Mouse (Mus musculus): ENCODE results near the gene Rfc2. TPM values are rescaled to one million over a fixed set of nuclear protein-coding genes. Genes with fewer than 3 reads are reported as not detected.

Gene Rfc2
- total and polyA plus RNA-seq, 3 experiments = 222 to 283 (median 237) TPM

DNA sequence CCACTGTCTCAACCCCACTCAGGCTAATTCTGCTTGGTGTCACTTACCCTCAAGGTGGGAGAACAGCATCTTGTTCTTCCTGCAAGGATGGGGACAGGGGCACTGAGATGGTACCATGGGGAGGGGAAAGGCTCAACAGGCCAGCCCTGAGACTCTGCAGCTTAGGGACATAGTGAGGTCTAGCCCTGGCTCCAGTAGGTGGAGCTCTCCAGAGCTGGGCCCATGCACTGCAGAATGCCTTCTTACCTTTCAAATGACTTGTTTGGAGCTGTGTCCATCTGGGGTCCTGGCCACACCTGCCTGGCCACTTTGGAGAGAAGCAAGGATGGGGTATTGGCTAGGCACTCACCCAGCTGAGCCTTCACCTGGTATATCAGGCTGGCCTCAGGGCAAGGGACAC, 25.1 kb downstream of the Rfc2 start:
- H3K9me3 ChIP-seq (replicated peaks; ENCODE audit: low read length) = no peaks in the 10 kb centered on the region
- H3K36me3 ChIP-seq (replicated peaks in 1 of 2; ENCODE audit: control insufficient read depth in 1 of 2, insufficient read depth in 1 of 2, low read length in 1 of 2) = peaks cover 65 to 87% of the 10 kb centered on the region in 2 experiments
- H3K4me3 ChIP-seq (replicated peaks in 1 of 3; ENCODE audit: low read depth in 2 of 3, low read length in 2 of 3, poor library complexity in 1 of 3) = no peak overlapping the region
- in situ Hi-C loops (cut with MboI; ENCODE audit: low pct_ligation_motif_present, low pct_unique_long_range_greater_than_20kb, low sequenced_read_pairs) = loop anchor here (25.0 kb wide), 1 partner anchor 244 kb away; no protein-coding TSS in a partner anchor
- no peak overlapping the region for H3K9ac ChIP-seq (ENCODE audit: insufficient read depth, low read depth)
- dilution Hi-C loops (cut with MboI; ENCODE audit: extremely low pct_ligation_motif_present, extremely low pct_unique_long_range_greater_than_20kb, low sequenced_read_pairs) = no loop called here
- TF ChIP-seq ZNF384 (IDR thresholded peaks at IDR 0.05; ENCODE audit: low read depth, low read length) (no peak), SMC3 (IDR thresholded peaks at IDR 0.05; ENCODE audit: low read depth, low read length) (peak; percentile 46), KAT2A (IDR thresholded peaks at IDR 0.05; ENCODE audit: insufficient replicate concordance, low read length) (no peak), CTCF (conservative IDR thresholded peaks at IDR 0.05 in 1 of 2, IDR thresholded peaks at IDR 0.05 in 1 of 2; ENCODE audit: low read depth in 2 of 2, low read length in 2 of 2) (peak in 1 of 2 experiments; percentile 52; a peak in 2 of 4 replicates), JUN (IDR thresholded peaks at IDR 0.05; ENCODE audit: insufficient read depth, low read depth, low read length) (no peak), MYC (IDR thresholded peaks at IDR 0.05; ENCODE audit: low read depth, low read length) (no peak), RAD21 (IDR thresholded peaks at IDR 0.05; ENCODE audit: low read depth, low read length) (peak; percentile 14)
- peaks cover 22% of the 10 kb centered on the region for H3K79me2 ChIP-seq (replicated peaks; ENCODE audit: control insufficient read depth, extremely low read depth, insufficient read depth, poor library complexity, severe bottlenecking)
- H3K4me2 ChIP-seq (ENCODE audit: insufficient read depth, low read depth, poor library complexity, severe bottlenecking) = no peak overlapping the region
- H3K27me3 ChIP-seq (replicated peaks) = no peaks in the 10 kb centered on the region
- H3K27ac ChIP-seq (ENCODE audit: insufficient read depth, low read depth) = no peak overlapping the region
- peaks cover 7 to 42% of the 10 kb centered on the region in 2 experiments for H3K4me1 ChIP-seq (ENCODE audit: control insufficient read depth in 1 of 2, insufficient read depth in 2 of 2)
- no peak for DNase-seq (ENCODE audit: extremely low read depth)

GRCm38 (mm10) chr5:134607121-134607520, 26.0 kb downstream of the Rfc2 start:
- no peak overlapping the region for H3K27ac ChIP-seq (ENCODE audit: insufficient read depth, low read depth)
- no peak overlapping the region for H3K4me2 ChIP-seq (ENCODE audit: insufficient read depth, low read depth, poor library complexity, severe bottlenecking)
- H3K4me1 ChIP-seq (ENCODE audit: control insufficient read depth in 1 of 2, insufficient read depth in 2 of 2) = peaks cover 13 to 49% of the 10 kb centered on the region in 2 experiments
- H3K79me2 ChIP-seq (replicated peaks; ENCODE audit: control insufficient read depth, extremely low read depth, insufficient read depth, poor library complexity, severe bottlenecking) = peaks cover 26% of the 10 kb centered on the region
- in situ Hi-C loops (cut with MboI; ENCODE audit: low pct_ligation_motif_present, low pct_unique_long_range_greater_than_20kb, low sequenced_read_pairs) (loop anchor here (25.0 kb wide), 1 partner anchor 245 kb away; no protein-coding TSS in a partner anchor), dilution Hi-C loops (cut with MboI; ENCODE audit: extremely low pct_ligation_motif_present, extremely low pct_unique_long_range_greater_than_20kb, low sequenced_read_pairs) (no loop called here)
- DNase-seq (ENCODE audit: extremely low read depth) = peak; percentile 28
- H3K9me3 ChIP-seq (replicated peaks; ENCODE audit: low read length) = no peaks in the 10 kb centered on the region
- TF ChIP-seq BHLHE40 (IDR thresholded peaks at IDR 0.05; ENCODE audit: low read depth, low read length) (peak; percentile 84), E2F4 (IDR thresholded peaks at IDR 0.05; ENCODE audit: insufficient replicate concordance, low read depth, low read length) (no peak)
- no peaks in the 10 kb centered on the region for H3K27me3 ChIP-seq (replicated peaks)
- peaks cover 60 to 82% of the 10 kb centered on the region in 2 experiments for H3K36me3 ChIP-seq (replicated peaks in 1 of 2; ENCODE audit: control insufficient read depth in 1 of 2, insufficient read depth in 1 of 2, low read length in 1 of 2)
- H3K4me3 ChIP-seq (replicated peaks in 1 of 3; ENCODE audit: low read depth in 2 of 3, low read length in 2 of 3, poor library complexity in 1 of 3) = no peak overlapping the region
- H3K9ac ChIP-seq (ENCODE audit: insufficient read depth, low read depth) = no peak overlapping the region

DNA sequence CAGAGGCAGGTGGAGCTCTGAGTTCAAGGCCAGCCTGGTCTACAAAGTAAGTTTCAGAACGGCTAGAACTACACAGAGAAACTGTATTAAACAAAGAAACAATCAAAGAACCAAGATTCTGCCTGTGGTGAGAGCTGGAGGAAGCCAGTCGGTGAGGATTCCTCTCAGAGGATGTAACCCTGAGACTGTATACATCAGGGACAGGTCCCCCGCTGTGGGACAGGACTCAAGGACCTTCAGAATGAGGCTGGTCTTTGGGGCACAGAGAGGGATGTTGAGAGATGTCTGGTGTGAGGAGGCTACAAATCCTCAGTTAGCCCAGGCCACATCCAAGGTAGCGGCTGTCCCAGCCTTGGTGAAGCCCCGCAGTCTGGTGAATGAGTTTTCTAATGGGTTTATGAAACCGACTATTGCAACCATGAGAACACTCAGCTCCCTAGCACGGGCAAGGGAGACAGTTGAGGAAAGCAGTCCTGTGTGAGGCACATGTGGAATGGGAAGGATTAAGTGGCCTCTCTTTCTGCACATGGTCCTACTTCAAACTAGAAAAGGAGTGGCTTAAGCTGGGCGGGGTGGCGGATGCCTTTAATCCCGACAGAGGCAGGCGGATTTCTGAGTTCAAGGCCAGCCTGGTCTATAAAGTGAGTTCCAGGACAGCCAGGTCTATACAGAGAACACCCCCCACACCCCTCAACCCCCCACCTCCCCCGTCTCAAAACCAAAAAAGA, 28.9 kb downstream of the Rfc2 start:
- Histone ChIP-seq H3K27me3 (replicated peaks) (no peaks in the 10 kb centered on the region), H3K4me1 (ENCODE audit: control insufficient read depth in 1 of 2, insufficient read depth in 2 of 2) (peaks cover 15 to 56% of the 10 kb centered on the region in 2 experiments), H3K27ac (ENCODE audit: insufficient read depth, low read depth) (no peak overlapping the region), H3K9ac (ENCODE audit: insufficient read depth, low read depth) (no peak overlapping the region), H3K4me3 (replicated peaks in 1 of 3; ENCODE audit: low read depth in 2 of 3, low read length in 2 of 3, poor library complexity in 1 of 3) (no peak overlapping the region), H3K4me2 (ENCODE audit: insufficient read depth, low read depth, poor library complexity, severe bottlenecking) (no peak overlapping the region), H3K9me3 (replicated peaks; ENCODE audit: low read length) (no peaks in the 10 kb centered on the region), H3K79me2 (replicated peaks; ENCODE audit: control insufficient read depth, extremely low read depth, insufficient read depth, poor library complexity, severe bottlenecking) (peaks cover 34% of the 10 kb centered on the region), H3K36me3 (replicated peaks in 1 of 2; ENCODE audit: control insufficient read depth in 1 of 2, insufficient read depth in 1 of 2, low read length in 1 of 2) (peaks cover 34 to 54% of the 10 kb centered on the region in 2 experiments)
- dilution Hi-C loops (cut with MboI; ENCODE audit: extremely low pct_ligation_motif_present, extremely low pct_unique_long_range_greater_than_20kb, low sequenced_read_pairs) = no loop called here
- no peak for DNase-seq (ENCODE audit: extremely low read depth)
- in situ Hi-C loops (cut with MboI; ENCODE audit: low pct_ligation_motif_present, low pct_unique_long_range_greater_than_20kb, low sequenced_read_pairs) = loop anchor here (25.0 kb wide), 1 partner anchor 248 kb away; no protein-coding TSS in a partner anchor
- TF ChIP-seq TBP (conservative IDR thresholded peaks at IDR 0.05; ENCODE audit: low read depth, low read length) (no peak), TCF12 (IDR thresholded peaks at IDR 0.05; ENCODE audit: low read depth, low read length) (no peak), MYC (IDR thresholded peaks at IDR 0.05; ENCODE audit: low read depth, low read length) (no peak)
